In the genomic region with DNA sequence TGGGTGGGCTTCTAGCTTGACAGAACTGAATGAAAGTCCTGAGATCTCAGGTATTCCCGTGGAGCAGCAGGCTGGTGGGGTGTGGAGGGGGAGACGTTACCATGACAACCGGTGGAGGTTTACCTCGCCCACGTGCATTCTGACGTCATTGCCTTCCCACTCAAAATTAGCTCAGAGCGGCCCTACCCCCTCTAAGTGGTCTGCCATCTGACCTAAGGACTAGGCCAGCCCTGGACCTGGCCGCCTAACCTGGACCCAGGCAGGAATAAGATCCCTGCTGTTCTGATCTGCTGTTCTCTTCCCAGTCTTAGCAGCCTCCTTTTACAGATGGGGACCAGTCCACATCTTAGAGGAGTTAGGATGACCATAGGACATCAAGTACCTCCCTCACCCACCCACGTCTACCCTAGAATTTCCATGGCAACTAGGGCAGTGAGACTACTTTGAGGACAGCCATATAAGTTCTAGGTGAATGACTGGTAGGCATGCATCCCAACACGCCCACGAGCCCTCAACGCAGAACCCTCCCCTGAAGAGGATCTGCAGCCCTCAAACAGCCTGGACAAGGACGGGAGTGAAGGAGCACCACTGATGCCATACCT, we compare ENCODE assay signal across 8 mouse cellular contexts. TPM values are rescaled to one million over a fixed set of nuclear protein-coding genes. Genes with fewer than 3 reads are reported as not detected.
A peak's percentile ranks its signal among the peaks of the same experiment; 100 is the strongest.
DNase-seq lines count a peak whose midpoint lies in the region; ATAC-seq and TF ChIP-seq lines count a peak whose summit lies in the region.

No protein-coding gene starts in this region.

- H3K4me3 ChIP-seq in kidney, adult 2 months (ENCODE audit: insufficient read depth, low read depth, low read length), result peak overlapping the region; percentile 84
- H3K4me3 ChIP-seq in forebrain, embryonic 13.5 days, result peak overlapping the region; percentile 43
- H3K4me3 ChIP-seq in midbrain, embryonic 12.5 days, result peak overlapping the region; percentile 46

- POLR2A ChIA-PET in Patski (lab: Charles Lee), result interaction anchor here (1.1 to 1.5 kb wide), 4 partner anchors 8 to 20 kb away, joined by 3 to 6 read pairs (median 4); partner anchors contain the start of genes Vps9d1 and Zfp276

- peak; percentile 3 for ATAC-seq in Patski
- ATAC-seq in forebrain, embryonic 13.5 days, result peak; percentile 41; the same call in 1 of the 2 replicates
- no peak for ATAC-seq in midbrain, embryonic 12.5 days (ENCODE audit: low FRiP score, low read depth)
- ATAC-seq in inflammation-experienced regulatory T-cells, adult 6 months, result no peak

- no peaks in the 10 kb centered on the region for H3K36me3 ChIP-seq in kidney, adult 2 months (ENCODE audit: control insufficient read depth, insufficient read depth, low read length)
- H3K36me3 ChIP-seq in forebrain, embryonic 13.5 days (ENCODE audit: poor library complexity, severe bottlenecking), result peaks cover 4% of the 10 kb centered on the region; the same call in 1 of the 2 replicates
- H3K36me3 ChIP-seq in midbrain, embryonic 12.5 days, result no peaks in the 10 kb centered on the region

- TF ChIP-seq POLR2A in kidney, adult 2 months (IDR thresholded peaks at IDR 0.05; ENCODE audit: low read depth, low read length), result no peak

- CTCF ChIA-PET in Patski (lab: Charles Lee), result interaction anchor here (1.3 to 1.5 kb wide), 3 partner anchors 9 to 128 kb away, joined by 3 to 6 read pairs (median 3); no protein-coding TSS in a partner anchor

- 23% methylated on average over 13 of the region's 13 CpGs for WGBS in kidney, adult 2 months
- WGBS in forebrain, embryonic 13.5 days, result 25% methylated on average over 13 of the region's 13 CpGs
- WGBS in midbrain, embryonic 12.5 days, result 41% methylated on average over 13 of the region's 13 CpGs

- TF ChIP-seq CTCF in kidney, adult 2 months (conservative IDR thresholded peaks at IDR 0.05; ENCODE audit: insufficient read depth, insufficient read length, low read depth, low read length), result no peak
- no peak for TF ChIP-seq CTCF in Patski (IDR thresholded peaks at IDR 0.05)

- no peak for DNase-seq in kidney, adult 2 months
- DNase-seq in kidney, postnatal 14 days, result no peak
- DNase-seq in Patski (ENCODE audit: low read depth, low spot score), result no peak
- peak; percentile 90 for DNase-seq in layer of hippocampus, adult 9-11 months
- DNase-seq in adrenal gland, postnatal 36 days, result no peak

- in situ Hi-C loops in Patski (cut with MboI; ENCODE audit: low pct_unique_long_range_greater_than_20kb), result no loop called here

- H3K27me3 ChIP-seq in kidney, adult 2 months (replicated peaks; ENCODE audit: control insufficient read depth, insufficient read depth, low read length), result no peaks in the 10 kb centered on the region
- no peaks in the 10 kb centered on the region for H3K27me3 ChIP-seq in Patski
- peaks cover 44% of the 10 kb centered on the region for H3K27me3 ChIP-seq in forebrain, embryonic 13.5 days
- H3K27me3 ChIP-seq in midbrain, embryonic 12.5 days, result peaks cover 42% of the 10 kb centered on the region

- peaks cover 4% of the 10 kb centered on the region for H3K4me1 ChIP-seq in kidney, adult 2 months (ENCODE audit: control insufficient read depth, insufficient read depth, low read length)
- H3K4me1 ChIP-seq in forebrain, embryonic 13.5 days, result peaks cover 18% of the 10 kb centered on the region
- peaks cover 22% of the 10 kb centered on the region for H3K4me1 ChIP-seq in midbrain, embryonic 12.5 days

- no peak overlapping the region for H3K27ac ChIP-seq in kidney, adult 2 months (ENCODE audit: insufficient read depth, low read depth, low read length)
- no peak overlapping the region for H3K27ac ChIP-seq in forebrain, embryonic 13.5 days
- no peak overlapping the region for H3K27ac ChIP-seq in midbrain, embryonic 12.5 days (replicated peaks)

- peak overlapping the region; percentile 74 for H3K4me2 ChIP-seq in forebrain, embryonic 13.5 days
- peak overlapping the region; percentile 82 for H3K4me2 ChIP-seq in midbrain, embryonic 12.5 days (replicated peaks)

- peak overlapping the region; percentile 66; the same call in 1 of the 2 replicates for H3K9ac ChIP-seq in forebrain, embryonic 13.5 days
- peak overlapping the region; percentile 59 for H3K9ac ChIP-seq in midbrain, embryonic 12.5 days (replicated peaks)

- H3K9me3 ChIP-seq in forebrain, embryonic 13.5 days (replicated peaks), result no peaks in the 10 kb centered on the region
- no peaks in the 10 kb centered on the region for H3K9me3 ChIP-seq in midbrain, embryonic 12.5 days

RNA-seq across cellular contexts. Expression of gene Spata2l, which starts 1.0 kb away (rescaled TPM):
- 14.9 and 16.7 TPM in 2 replicates for polyA plus RNA-seq in kidney, adult 2 months (2012; rRNA removed)
- 4.7 TPM for polyA plus RNA-seq in Patski (2021)
- 1.4 and 2.3 TPM in 2 replicates for polyA plus RNA-seq in forebrain, embryonic 13.5 days (2015; fragmentation: Nextera tagmentation; extraction: Ambion mirVana)
- 2.4 and 2.8 TPM in 2 replicates for polyA plus RNA-seq in midbrain, embryonic 12.5 days (2016; fragmentation: Nextera tagmentation; extraction: Ambion mirVana)
- total RNA-seq in adrenal gland, postnatal 36 days (2021), result 10 to 100 TPM; 16.8 to 21.4 TPM
- 1 to 10 TPM; 6.3 to 7.7 (median 6.5) TPM for polyA plus RNA-seq in inflammation-experienced regulatory T-cells, adult 6 months (2017; shearing (Covaris generic))

RNA-seq across cellular contexts. Expression of gene Cdk10, which starts 10.4 kb away (rescaled TPM):
- polyA plus RNA-seq in kidney, adult 2 months (2012; rRNA removed), result 53.3 and 53.7 TPM in 2 replicates
- polyA plus RNA-seq in Patski (2021), result 55.8 TPM
- 38.8 and 41.8 TPM in 2 replicates for polyA plus RNA-seq in forebrain, embryonic 13.5 days (2015; fragmentation: Nextera tagmentation; extraction: Ambion mirVana)
- polyA plus RNA-seq in midbrain, embryonic 12.5 days (2016; fragmentation: Nextera tagmentation; extraction: Ambion mirVana), result 34.1 and 35.6 TPM in 2 replicates
- total RNA-seq in adrenal gland, postnatal 36 days (2021), result 10 to 100 TPM; 49.0 to 58.6 TPM
- 10 to 100 TPM; 16.4 to 29.7 (median 24.3) TPM for polyA plus RNA-seq in inflammation-experienced regulatory T-cells, adult 6 months (2017; shearing (Covaris generic))

RNA-seq across cellular contexts. Expression of gene Zfp276, which starts 19.0 kb away (rescaled TPM):
- polyA plus RNA-seq in kidney, adult 2 months (2012; rRNA removed), result 22.4 and 29.9 TPM in 2 replicates
- polyA plus RNA-seq in Patski (2021), result 22.3 TPM
- 22.8 and 25.7 TPM in 2 replicates for polyA plus RNA-seq in forebrain, embryonic 13.5 days (2015; fragmentation: Nextera tagmentation; extraction: Ambion mirVana)
- 28.2 and 29.3 TPM in 2 replicates for polyA plus RNA-seq in midbrain, embryonic 12.5 days (2016; fragmentation: Nextera tagmentation; extraction: Ambion mirVana)
- total RNA-seq in adrenal gland, postnatal 36 days (2021), result 10 to 100 TPM; 19.4 to 27.9 TPM
- 1 to 10 TPM; 4.2 to 5.1 (median 5.1) TPM for polyA plus RNA-seq in inflammation-experienced regulatory T-cells, adult 6 months (2017; shearing (Covaris generic))

RNA-seq across cellular contexts. Expression of gene Vps9d1, which starts 19.1 kb away (rescaled TPM):
- polyA plus RNA-seq in kidney, adult 2 months (2012; rRNA removed), result 42.7 and 79.9 TPM in 2 replicates
- polyA plus RNA-seq in Patski (2021), result 22.1 TPM
- polyA plus RNA-seq in forebrain, embryonic 13.5 days (2015; fragmentation: Nextera tagmentation; extraction: Ambion mirVana), result 32.9 and 40.3 TPM in 2 replicates
- polyA plus RNA-seq in midbrain, embryonic 12.5 days (2016; fragmentation: Nextera tagmentation; extraction: Ambion mirVana), result 39.3 and 43.7 TPM in 2 replicates
- 10 to 100 TPM; 21.1 to 28.1 TPM for total RNA-seq in adrenal gland, postnatal 36 days (2021)
- polyA plus RNA-seq in inflammation-experienced regulatory T-cells, adult 6 months (2017; shearing (Covaris generic)), result 10 to 100 TPM in 1 of 3 experiments, 1 to 10 TPM in 2; 7.3 to 12.9 (median 7.4) TPM

RNA-seq across cellular contexts. Expression of gene Spata33, which starts 22.4 kb away (rescaled TPM):
- 3.5 and 4.6 TPM in 2 replicates for polyA plus RNA-seq in kidney, adult 2 months (2012; rRNA removed)
- 5.4 TPM for polyA plus RNA-seq in Patski (2021)
- 4.2 and 5.5 TPM in 2 replicates for polyA plus RNA-seq in forebrain, embryonic 13.5 days (2015; fragmentation: Nextera tagmentation; extraction: Ambion mirVana)
- polyA plus RNA-seq in midbrain, embryonic 12.5 days (2016; fragmentation: Nextera tagmentation; extraction: Ambion mirVana), result 5.9 and 6.5 TPM in 2 replicates
- 1 to 10 TPM; 2.9 to 3.7 TPM for total RNA-seq in adrenal gland, postnatal 36 days (2021)
- not detected for polyA plus RNA-seq in inflammation-experienced regulatory T-cells, adult 6 months (2017; shearing (Covaris generic))

Comparison
In these comparisons a context has a peak if more than half of its experiments do, and no peak if none do; other contexts are left out.
1. ATAC-seq: peak in Patski (single experiment) and forebrain, embryonic 13.5 days (single experiment); none in midbrain, embryonic 12.5 days (single experiment) and inflammation-experienced regulatory T-cells, adult 6 months (single experiment).
2. Peak in every context shown above with its lines, with median percentiles within 50 percentile points of each other: H3K4me3 ChIP-seq.